Mouse (Mus musculus) midbrain, embryonic 16.5 days (tissue): Measurements from ENCODE around the gene Arsb. TPM values are rescaled to one million over a fixed set of nuclear protein-coding genes. Genes with fewer than 3 reads are reported as not detected.
A peak's percentile ranks its signal among the peaks of the same experiment; 100 is the strongest.

Source experiments
- ATAC-seq: fragments of 200-750 bp; cut with Nextera tagmentation; 2 replicates; pipeline ENCODE4 v1.8.0; 2017; ENCODE audit warnings: moderate TSS enrichment
- H3K27ac ChIP-seq: fragments of 300-500 bp; sonication (generic); 2 replicates; pipeline ENCODE4 v1.5.1; 2014; ENCODE audit warnings: mild to moderate bottlenecking, low read length, mixed read lengths
- H3K27me3 ChIP-seq: fragments of 300-500 bp; sonication (generic); 2 replicates; pipeline ENCODE4 v1.6.1; 2014; ENCODE audit warnings: low read depth, low read length, mixed read lengths; ENCODE audit not compliant: control insufficient read depth, insufficient read depth
- H3K36me3 ChIP-seq: fragments of 300-500 bp; sonication (generic); 2 replicates; pipeline ENCODE4 v1.6.1; 2014; ENCODE audit warnings: mild to moderate bottlenecking, low read length, moderate library complexity, mixed read lengths; ENCODE audit not compliant: control insufficient read depth, insufficient read depth
- H3K4me1 ChIP-seq: fragments of 300-500 bp; sonication (generic); 2 replicates; pipeline ENCODE4 v1.6.1; 2014; ENCODE audit warnings: mild to moderate bottlenecking, low read length, mixed read lengths; ENCODE audit not compliant: control insufficient read depth, insufficient read depth
- H3K4me2 ChIP-seq: fragments of 300-500 bp; sonication (generic); 2 replicates; pipeline ENCODE4 v1.6.1; 2014; ENCODE audit warnings: mild to moderate bottlenecking, low read length, mixed read lengths
- H3K4me3 ChIP-seq: fragments of 300-500 bp; sonication (generic); 2 replicates; pipeline ENCODE4 v1.5.1; 2014; ENCODE audit warnings: low read depth, mild to moderate bottlenecking, low read length, moderate library complexity, mixed read lengths
- H3K9ac ChIP-seq: fragments of 300-500 bp; sonication (generic); 2 replicates; pipeline ENCODE4 v1.6.1; 2014; ENCODE audit warnings: low read depth, low read length, mixed read lengths
- H3K9me3 ChIP-seq: fragments of 300-500 bp; sonication (generic); replicated peaks from 2 replicates; pipeline ENCODE4 v1.6.1; 2014; ENCODE audit warnings: mild to moderate bottlenecking, low read length, mixed read lengths; ENCODE audit not compliant: control insufficient read depth, poor library complexity, severe bottlenecking
- WGBS: fragments of 180-500 bp; shearing (Covaris S2); extraction: QIAGEN DNeasy Blood & Tissue Kit; methylation state at CpG from one replicate; pipeline ENCODE4 v1.1.7; 2014; 5-methylcytosine and 5-hydroxymethylcytosine counted together
- polyA plus RNA-seq: library from polyadenylated mRNA; unstranded; fragments of >200 nt; fragmentation: Nextera tagmentation; extraction: Ambion mirVana; gene quantifications from 2 replicates; pipeline ENCODE4 v1.2.1, GENCODE M21; 2015

Gene Arsb
- polyA plus RNA-seq, 1 experiment from 2014 or later, result 11.8 TPM

GRCm38 (mm10) chr13:93830294-93830645 lies 58.8 kb downstream of the Arsb start:
- ATAC-seq, result no peak
- H3K4me2 ChIP-seq, result no peak overlapping the region
- H3K27ac ChIP-seq, result no peak overlapping the region
- no peaks in the 10 kb centered on the region; the same call in 1 of the 2 replicates for H3K9me3 ChIP-seq
- H3K9ac ChIP-seq, result no peak overlapping the region
- no peak overlapping the region for H3K4me3 ChIP-seq
- 82% methylated on average over 6 of the region's 6 CpGs for WGBS
- H3K4me1 ChIP-seq, result no peaks in the 10 kb centered on the region
- no peaks in the 10 kb centered on the region for H3K27me3 ChIP-seq
- H3K36me3 ChIP-seq, result no peaks in the 10 kb centered on the region

- ATAC-seq, result no peak
- no peak overlapping the region for H3K4me3 ChIP-seq
- no peaks in the 10 kb centered on the region for H3K27me3 ChIP-seq
- H3K27ac ChIP-seq, result no peak overlapping the region
- H3K4me2 ChIP-seq, result no peak overlapping the region
- H3K9me3 ChIP-seq, result no peaks in the 10 kb centered on the region; the same call in 1 of the 2 replicates
- 88% methylated on average over 12 of the region's 12 CpGs for WGBS
- H3K9ac ChIP-seq, result no peak overlapping the region
- peaks cover 16% of the 10 kb centered on the region for H3K4me1 ChIP-seq
- no peaks in the 10 kb centered on the region for H3K36me3 ChIP-seq
Observed at GRCm38 (mm10) chr13:93837481-93838225, 66.2 kb downstream of the Arsb start.

GRCm38 (mm10) chr13:93838431-93839136 lies 67.2 kb downstream of the Arsb start:
- no peaks in the 10 kb centered on the region for H3K36me3 ChIP-seq
- H3K4me1 ChIP-seq, result peaks cover 16% of the 10 kb centered on the region
- H3K9ac ChIP-seq, result peak overlapping the region; percentile 1; the same call in 1 of the 2 replicates
- H3K27ac ChIP-seq, result peak overlapping the region; percentile 70
- no peak overlapping the region for H3K4me2 ChIP-seq
- no peaks in the 10 kb centered on the region for H3K27me3 ChIP-seq
- ATAC-seq, result no peak
- 54% methylated on average over 8 of the region's 8 CpGs for WGBS
- H3K4me3 ChIP-seq, result no peak overlapping the region
- no peaks in the 10 kb centered on the region; the same call in 1 of the 2 replicates for H3K9me3 ChIP-seq

GRCm38 (mm10) chr13:93839137-93839630 lies 67.8 kb downstream of the Arsb start:
- Histone ChIP-seq H3K9me3 (no peaks in the 10 kb centered on the region), H3K27me3 (no peaks in the 10 kb centered on the region), H3K9ac (peak overlapping the region; percentile 1; the same call in 1 of the 2 replicates), H3K36me3 (no peaks in the 10 kb centered on the region), H3K4me1 (peaks cover 16% of the 10 kb centered on the region), H3K4me2 (no peak overlapping the region; the same call in 1 of the 2 replicates), H3K4me3 (no peak overlapping the region), H3K27ac (peak overlapping the region; percentile 70)
- 16% methylated on average over 10 of the region's 10 CpGs for WGBS
- peak; percentile 94 for ATAC-seq

- peak overlapping the region; percentile 70 for H3K27ac ChIP-seq
- H3K36me3 ChIP-seq, result no peaks in the 10 kb centered on the region
- H3K4me1 ChIP-seq, result peaks cover 16% of the 10 kb centered on the region
- no peak overlapping the region for H3K4me2 ChIP-seq
- no peak for ATAC-seq
- H3K27me3 ChIP-seq, result no peaks in the 10 kb centered on the region
- no peak overlapping the region for H3K9ac ChIP-seq
- no peaks in the 10 kb centered on the region for H3K9me3 ChIP-seq
- no peak overlapping the region for H3K4me3 ChIP-seq
- WGBS, result 12% methylated on average over 2 of the region's 2 CpGs
Observed at GRCm38 (mm10) chr13:93839721-93840120, 68.3 kb downstream of the Arsb start.

- WGBS, result 72% methylated on average over 2 of the region's 2 CpGs
- Histone ChIP-seq H3K36me3 (no peaks in the 10 kb centered on the region), H3K9me3 (no peaks in the 10 kb centered on the region), H3K9ac (no peak overlapping the region), H3K4me1 (peaks cover 16% of the 10 kb centered on the region), H3K27me3 (no peaks in the 10 kb centered on the region), H3K27ac (no peak overlapping the region), H3K4me3 (no peak overlapping the region), H3K4me2 (no peak overlapping the region)
- no peak for ATAC-seq
Observed at GRCm38 (mm10) chr13:93840146-93840545, 68.7 kb downstream of the Arsb start.

GRCm38 (mm10) chr13:93846831-93847518 lies 75.5 kb downstream of the Arsb start:
- H3K27ac ChIP-seq, result no peak overlapping the region

GRCm38 (mm10) chr13:93847614-93848013 lies 76.2 kb downstream of the Arsb start:
- Histone ChIP-seq H3K4me1 (peaks cover 4% of the 10 kb centered on the region; the same call in 1 of the 2 replicates), H3K27me3 (no peaks in the 10 kb centered on the region), H3K27ac (no peak overlapping the region), H3K4me3 (no peak overlapping the region), H3K9ac (no peak overlapping the region), H3K4me2 (no peak overlapping the region), H3K36me3 (no peaks in the 10 kb centered on the region), H3K9me3 (no peaks in the 10 kb centered on the region)
- 72% methylated on average over 4 of the region's 4 CpGs for WGBS
- no peak for ATAC-seq

More at GRCm38 (mm10) chr13:93846831-93847518, 75.5 kb downstream of the Arsb start:
- Histone ChIP-seq H3K9me3 (no peaks in the 10 kb centered on the region), H3K4me2 (no peak overlapping the region), H3K4me1 (peaks cover under 1% of the 10 kb centered on the region; the same call in 1 of the 2 replicates), H3K4me3 (no peak overlapping the region), H3K27me3 (no peaks in the 10 kb centered on the region), H3K9ac (no peak overlapping the region), H3K36me3 (no peaks in the 10 kb centered on the region)
- 79% methylated on average over 10 of the region's 10 CpGs for WGBS
- no peak for ATAC-seq
